Mouse (Mus musculus) ovary, adult 18-20 months (tissue): ENCODE data around the gene Sf3b6.
"Not testable (repeated sequence)": the region's sequence is repeated elsewhere in the genome, so short reads cannot be mapped to it uniquely, and the experiment has no call there.

Experiments
- DNase-seq: peaks from one replicate; pipeline ENCODE4 v3.0.0; 2022; ENCODE audit warnings: low spot score, mixed read lengths

Sf3b6 gene

GRCm38 (mm10) chr12:4817361-4818101, at the start of gene Sf3b6:
TSS of gene Sf3b6 (plus strand) at chr12:4817544.
- peak; percentile 95 for DNase-seq

GRCm38 (mm10) chr12:4768492-4769332, 48.6 kb upstream of the Sf3b6 start, which contains the start of the genes Pfn4 and Fam228b:
TSS of gene Pfn4 (plus strand) at chr12:4769022.
TSS of gene Fam228b (minus strand) at chr12:4769267.
- peak; percentile 92 for DNase-seq

- no peak for DNase-seq
These were observed 48.0 kb upstream of the Sf3b6 start for GRCm38 (mm10) chr12:4769333-4769723.

GRCm38 (mm10) chr12:4774895-4775587, 42.3 kb upstream of the Sf3b6 start:
- no peak for DNase-seq

GRCm38 (mm10) chr12:4775588-4775949, 41.8 kb upstream of the Sf3b6 start:
- no peak for DNase-seq

- DNase-seq, result no peak
These were observed 39.6 kb upstream of the Sf3b6 start for GRCm38 (mm10) chr12:4777734-4778133.

- no peak for DNase-seq
These were observed 37.1 kb upstream of the Sf3b6 start for GRCm38 (mm10) chr12:4780245-4780644.

- no peak for DNase-seq
These were observed 36.1 kb upstream of the Sf3b6 start for GRCm38 (mm10) chr12:4781270-4781669.

- not testable (repeated sequence) for DNase-seq
These were observed 35.5 kb upstream of the Sf3b6 start for GRCm38 (mm10) chr12:4781725-4782404.

GRCm38 (mm10) chr12:4783598-4783997, 33.7 kb upstream of the Sf3b6 start:
- DNase-seq, result no peak

- DNase-seq, result no peak
These were observed 32.9 kb upstream of the Sf3b6 start for GRCm38 (mm10) chr12:4784466-4784865.

- not testable (repeated sequence) for DNase-seq
These were observed 29.2 kb upstream of the Sf3b6 start for GRCm38 (mm10) chr12:4788128-4788527.

- no peak for DNase-seq
These were observed 23.6 kb upstream of the Sf3b6 start for GRCm38 (mm10) chr12:4793718-4794117.

- DNase-seq, result not testable (repeated sequence)
These were observed 19.9 kb upstream of the Sf3b6 start for GRCm38 (mm10) chr12:4797471-4797870.

GRCm38 (mm10) chr12:4811036-4811435, 6.3 kb upstream of the Sf3b6 start:
- no peak for DNase-seq

- DNase-seq, result no peak
These were observed 5.6 kb upstream of the Sf3b6 start for GRCm38 (mm10) chr12:4811705-4812104.

- no peak for DNase-seq
These were observed 3.7 kb upstream of the Sf3b6 start for GRCm38 (mm10) chr12:4813636-4814035.

- DNase-seq, result no peak
These were observed 524 bp upstream of the Sf3b6 start for GRCm38 (mm10) chr12:4816680-4817360.

GRCm38 (mm10) chr12:4827256-4827655, 9.9 kb downstream of the Sf3b6 start:
- no peak for DNase-seq

- DNase-seq, result no peak
These were observed 19.6 kb downstream of the Sf3b6 start for GRCm38 (mm10) chr12:4836959-4837358.

- DNase-seq, result no peak
These were observed 22.7 kb downstream of the Sf3b6 start for GRCm38 (mm10) chr12:4840010-4840409.
